Mouse (Mus musculus) MEL (cell line): Measurements from ENCODE around the gene Cntn5. TPM values are rescaled to one million over a fixed set of nuclear protein-coding genes. Genes with fewer than 3 reads are reported as not detected.

Experiments
- DNase-seq: peaks from one replicate; pipeline ENCODE4 v3.0.0; 2011; ENCODE audit warnings: low read depth, low spot score
- H3K27ac ChIP-seq: 2 replicates; pipeline ENCODE4 v1.5.1; 2012; ENCODE audit warnings: low read depth, mild to moderate bottlenecking, control low read depth, low read length, moderate library complexity; ENCODE audit not compliant: control insufficient read depth
- H3K27me3 ChIP-seq, 2 experiments: fragments of 150-350 bp in 1 of 2; sonication (generic) in 1 of 2; 2 replicates each; pipeline ENCODE4 v1.6.1; 2012; ENCODE audit warnings: low read length in 2 of 2, mild to moderate bottlenecking in 2 of 2, improper control_type of control experiment in 1 of 2, moderate library complexity in 1 of 2; ENCODE audit not compliant: insufficient read depth in 2 of 2, control insufficient read depth in 1 of 2
- H3K36me3 ChIP-seq, 2 experiments: 2 replicates each; pipeline ENCODE4 v1.6.1; 2012 to 2014; ENCODE audit warnings: low read length in 2 of 2, improper control_type of control experiment in 1 of 2, inconsistent platforms in 1 of 2, mild to moderate bottlenecking in 1 of 2; ENCODE audit not compliant: insufficient read depth in 2 of 2, control insufficient read depth in 1 of 2
- H3K4me1 ChIP-seq, 2 experiments: fragments of 150-350 bp in 1 of 2; sonication (generic) in 1 of 2; 2 replicates each; pipeline ENCODE4 v1.6.1; 2012; ENCODE audit warnings: low read length in 2 of 2, improper control_type of control experiment in 1 of 2, mild to moderate bottlenecking in 1 of 2; ENCODE audit not compliant: insufficient read depth in 2 of 2, control insufficient read depth in 1 of 2
- H3K4me3 ChIP-seq, 2 experiments: fragments of 150-350 bp in 1 of 2; sonication (generic) in 1 of 2; 2 replicates each; pipeline ENCODE4 v1.5.1; 2012; ENCODE audit warnings: low read depth in 2 of 2, low read length in 2 of 2, mild to moderate bottlenecking in 2 of 2, moderate library complexity in 2 of 2, control low read depth in 1 of 2, improper control_type of control experiment in 1 of 2; ENCODE audit not compliant: control insufficient read depth in 1 of 2, insufficient read depth in 1 of 2
- H3K79me2 ChIP-seq: 2 replicates; pipeline ENCODE4 v1.6.1; 2012; ENCODE audit warnings: mild to moderate bottlenecking, low read length, moderate library complexity; ENCODE audit not compliant: control insufficient read depth, poor library complexity, insufficient read depth
- H3K9ac ChIP-seq: 2 replicates; pipeline ENCODE4 v1.6.1; 2012; ENCODE audit warnings: low read depth, mild to moderate bottlenecking, control low read depth, low read length, moderate library complexity; ENCODE audit not compliant: control insufficient read depth, poor library complexity, severe bottlenecking
- H3K9me3 ChIP-seq: fragments of 150-350 bp; sonication (generic); replicated peaks from 2 replicates; pipeline ENCODE4 v1.6.1; 2012; ENCODE audit warnings: mild to moderate bottlenecking, low read length, improper control_type of control experiment, moderate library complexity; ENCODE audit not compliant: insufficient read depth
- CHD1 ChIP-seq: IDR thresholded peaks from 2 replicates; pipeline ENCODE4 v1.6.1; 2012; ENCODE audit warnings: low read depth, mild to moderate bottlenecking, inconsistent platforms, low read length, improper control_type of control experiment
- ELF1 ChIP-seq: IDR thresholded peaks from 2 replicates; pipeline ENCODE4 v1.6.1; 2014; ENCODE audit warnings: low read depth, mild to moderate bottlenecking, inconsistent platforms, low read length, improper control_type of control experiment, moderate library complexity
- ETS1 ChIP-seq: IDR thresholded peaks from 2 replicates; pipeline ENCODE4 v1.6.1; 2012; ENCODE audit warnings: low read depth, mild to moderate bottlenecking, inconsistent platforms, low read length, improper control_type of control experiment, moderate library complexity
- GATA1 ChIP-seq: IDR thresholded peaks from 2 replicates; pipeline ENCODE4 v1.6.1; 2011; ENCODE audit warnings: low read depth, low read length, improper control_type of control experiment
- JUND ChIP-seq: IDR thresholded peaks from 2 replicates; pipeline ENCODE4 v1.6.1; 2011; ENCODE audit warnings: low read depth, mild to moderate bottlenecking, improper control_type of control experiment, low read length
- MAX ChIP-seq: IDR thresholded peaks from 2 replicates; pipeline ENCODE4 v1.6.1; 2011; ENCODE audit warnings: low read length, improper control_type of control experiment
- MAZ ChIP-seq: IDR thresholded peaks from 2 replicates; pipeline ENCODE4 v1.6.1; 2012; ENCODE audit warnings: low read depth, mild to moderate bottlenecking, inconsistent platforms, low read length, improper control_type of control experiment
- MXI1 ChIP-seq: IDR thresholded peaks from 2 replicates; pipeline ENCODE4 v1.6.1; 2011; ENCODE audit warnings: mild to moderate bottlenecking, low read depth, low read length, improper control_type of control experiment
- MYB ChIP-seq: IDR thresholded peaks from 2 replicates; pipeline ENCODE4 v1.6.1; 2011; ENCODE audit warnings: mild to moderate bottlenecking, low read depth, low read length, improper control_type of control experiment
- MYC ChIP-seq: IDR thresholded peaks from 2 replicates; pipeline ENCODE4 v1.6.1; 2011; ENCODE audit warnings: low read depth, mild to moderate bottlenecking, low read length, improper control_type of control experiment, moderate library complexity
- NRF1 ChIP-seq: IDR thresholded peaks from 2 replicates; pipeline ENCODE4 v1.6.1; 2014; ENCODE audit warnings: low read depth, mild to moderate bottlenecking, inconsistent platforms, low read length, improper control_type of control experiment, moderate library complexity; ENCODE audit not compliant: poor library complexity, insufficient read depth, severe bottlenecking
- POLR2A ChIP-seq, 2 experiments: IDR thresholded peaks; 2 replicates each; pipeline ENCODE4 v1.6.1; 2011 to 2012; ENCODE audit warnings: low read length in 2 of 2, mild to moderate bottlenecking in 2 of 2, control low read depth in 1 of 2, improper control_type of control experiment in 1 of 2, low read depth in 1 of 2, moderate library complexity in 1 of 2; ENCODE audit not compliant: control insufficient read depth in 1 of 2, insufficient read depth in 1 of 2, poor library complexity in 1 of 2
- POLR2AphosphoS2 ChIP-seq: IDR thresholded peaks from 2 replicates; pipeline ENCODE4 v1.6.1; 2011; ENCODE audit warnings: low read length, improper control_type of control experiment
- POLR2AphosphoS5 ChIP-seq: IDR thresholded peaks from 2 replicates; pipeline ENCODE4 v1.6.1; 2012; ENCODE audit warnings: low read depth, borderline replicate concordance, mild to moderate bottlenecking, inconsistent platforms, low read length, moderate library complexity, mixed read lengths
- RAD21 ChIP-seq: IDR thresholded peaks from 2 replicates; pipeline ENCODE4 v1.6.1; 2011; ENCODE audit warnings: mild to moderate bottlenecking, low read depth, low read length, improper control_type of control experiment
- SIN3A ChIP-seq: IDR thresholded peaks from 2 replicates; pipeline ENCODE4 v1.6.1; 2012; ENCODE audit warnings: low read length, improper control_type of control experiment, inconsistent platforms
- SMC3 ChIP-seq: IDR thresholded peaks from 2 replicates; pipeline ENCODE4 v1.6.1; 2011; ENCODE audit warnings: low read depth, low read length, improper control_type of control experiment
- TAL1 ChIP-seq: IDR thresholded peaks from 2 replicates; pipeline ENCODE4 v1.6.1; 2012; ENCODE audit warnings: mild to moderate bottlenecking, inconsistent platforms, low read length, moderate library complexity, mixed read lengths
- UBTF ChIP-seq: IDR thresholded peaks from 2 replicates; pipeline ENCODE4 v1.6.1; 2012; ENCODE audit warnings: low read depth, mild to moderate bottlenecking, inconsistent platforms, low read length, improper control_type of control experiment, moderate library complexity, borderline replicate concordance; ENCODE audit not compliant: insufficient read depth
- USF1 ChIP-seq: IDR thresholded peaks from 2 replicates; pipeline ENCODE4 v1.6.1; 2014; ENCODE audit warnings: low read depth, mild to moderate bottlenecking, inconsistent platforms, low read length, improper control_type of control experiment, moderate library complexity
- USF2 ChIP-seq, 2 experiments: IDR thresholded peaks; 2 replicates each; pipeline ENCODE4 v1.6.1; 2011 to 2012; ENCODE audit warnings: improper control_type of control experiment in 2 of 2, low read length in 2 of 2, borderline replicate concordance in 1 of 2, inconsistent platforms in 1 of 2, low read depth in 1 of 2, mild to moderate bottlenecking in 1 of 2; ENCODE audit not compliant: insufficient read depth in 1 of 2
- ZC3H11A ChIP-seq: IDR thresholded peaks from 2 replicates; pipeline ENCODE4 v1.6.1; 2012; ENCODE audit warnings: low read depth, mild to moderate bottlenecking, inconsistent platforms, low read length, improper control_type of control experiment
- polyA plus RNA-seq, 2 experiments: library from polyadenylated mRNA; stranded (reverse) in 1 of 2; unstranded in 1 of 2; fragments of >175 nt in 1 of 2; fragments of >200 nt in 1 of 2; gene quantifications; 2 replicates each; pipeline versions ENCODE4 v1.2.1 to v1.2.4; 2012; ENCODE audit warnings: low replicate concordance in 2 of 2, low read depth in 1 of 2; ENCODE audit not compliant: insufficient read length in 2 of 2, insufficient read depth in 1 of 2, missing spikeins in 1 of 2
- total RNA-seq: library from RNA; depleted of rRNA; stranded (reverse); fragments of 300-350 nt; gene quantifications from 2 replicates; pipeline ENCODE4 v1.2.3, GENCODE M21; 2012

Cntn5 gene
- total and polyA plus RNA-seq, 3 experiments = not detected

DNA sequence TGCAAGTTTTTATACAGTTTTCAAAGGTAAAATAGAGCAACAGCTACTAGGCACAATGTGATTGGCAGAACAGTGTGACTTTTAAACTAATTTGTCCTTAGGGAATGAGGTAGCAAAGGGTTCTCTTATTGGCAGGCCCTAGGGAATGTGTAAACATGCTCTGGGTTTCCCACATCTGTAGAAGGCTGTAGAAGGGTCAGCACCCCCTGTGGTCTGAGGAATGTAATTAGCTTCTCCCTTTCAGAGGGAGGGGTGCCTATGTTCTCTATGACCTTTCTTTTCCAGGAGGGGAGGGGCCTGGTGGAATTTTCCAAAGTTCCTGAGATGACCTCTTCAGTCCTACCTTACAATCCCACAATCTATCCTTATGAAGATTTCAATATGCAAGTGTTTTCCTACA, 673.6 kb downstream of the Cntn5 start:
- no peak for DNase-seq
- Histone ChIP-seq H3K27me3 (no peaks in the 10 kb centered on the region), H3K9ac (no peak overlapping the region), H3K4me3 (no peak overlapping the region), H3K9me3 (no peaks in the 10 kb centered on the region), H3K4me1 (no peaks in the 10 kb centered on the region), H3K79me2 (no peaks in the 10 kb centered on the region)
- TF ChIP-seq UBTF (no peak), SMC3 (no peak), TAL1 (no peak), MYB (no peak), ETS1 (no peak), NRF1 (no peak), MYC (no peak), POLR2A (IDR thresholded peaks at IDR 0.05; ENCODE audit: control insufficient read depth in 1 of 2, insufficient read depth in 1 of 2, low read depth in 1 of 2, low read length in 2 of 2, poor library complexity in 1 of 2) (no peak), MXI1 (no peak), CHD1 (no peak), USF1 (no peak), ELF1 (no peak), SIN3A (no peak), USF2 (IDR thresholded peaks at IDR 0.05; ENCODE audit: borderline replicate concordance in 1 of 2, insufficient read depth in 1 of 2, low read depth in 1 of 2, low read length in 2 of 2) (no peak), RAD21 (no peak), JUND (no peak), MAX (no peak)
- TF ChIP-seq, all 39 proteins: peak for 0
- Histone ChIP-seq H3K27ac (no peak overlapping the region), H3K36me3 (no peaks in the 10 kb centered on the region)

DNA sequence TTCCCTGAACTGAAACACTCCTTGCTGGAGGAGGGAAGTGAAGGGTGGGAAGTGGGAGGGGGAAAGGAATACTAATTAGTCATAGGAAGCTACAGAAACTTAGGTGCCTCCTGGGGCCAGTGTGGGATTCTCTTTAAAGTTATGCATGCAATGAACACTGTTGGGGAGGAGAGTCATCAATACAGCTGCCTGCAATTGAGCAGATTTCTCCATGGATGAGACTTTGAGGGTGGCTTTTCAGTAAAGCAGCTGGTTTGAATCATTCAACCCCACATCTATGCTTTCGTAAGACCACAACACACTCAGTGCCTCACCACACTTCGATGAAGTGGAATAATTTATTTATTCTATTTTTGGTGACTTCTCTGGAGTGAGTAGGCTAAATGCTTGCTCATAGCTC, 674.9 kb downstream of the Cntn5 start:
- Histone ChIP-seq H3K9ac (no peak overlapping the region), H3K36me3 (no peaks in the 10 kb centered on the region), H3K27ac (no peak overlapping the region), H3K79me2 (no peaks in the 10 kb centered on the region), H3K27me3 (no peaks in the 10 kb centered on the region), H3K9me3 (no peaks in the 10 kb centered on the region), H3K4me1 (no peaks in the 10 kb centered on the region), H3K4me3 (no peak overlapping the region)
- TF ChIP-seq GATA1 (no peak), MYC (no peak), UBTF (no peak), POLR2AphosphoS5 (no peak), ZC3H11A (no peak), RAD21 (no peak), MAZ (no peak), POLR2AphosphoS2 (no peak)
- no peak for DNase-seq
